Mouse (Mus musculus) cerebellum, adult 8-10 months (tissue): ENCODE measurements around the gene Arhgef6.

Experiments
- DNase-seq: peaks from one replicate; pipeline ENCODE4 v3.0.0; 2022

The Arhgef6 gene

DNA sequence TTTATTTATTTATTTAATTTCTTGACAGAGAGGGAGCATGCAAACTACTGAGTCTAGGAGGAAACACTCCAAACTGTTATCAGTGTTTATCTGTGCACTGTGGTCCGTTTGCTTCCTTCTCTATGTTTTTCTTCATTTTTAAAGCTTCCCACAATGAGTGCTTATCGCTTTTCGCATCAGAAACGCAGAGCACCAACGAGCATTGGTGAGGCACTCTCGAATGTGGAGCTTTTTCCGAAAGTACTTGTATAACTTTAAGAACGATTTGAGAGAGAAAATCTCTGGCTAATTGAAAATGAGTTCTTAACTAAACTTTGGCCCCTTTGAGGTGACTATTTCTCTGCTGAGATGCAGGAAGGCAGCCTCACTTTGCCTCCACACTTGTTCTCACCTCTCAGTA lies 151.2 kb downstream of the Arhgef6 start:
- no peak for DNase-seq

DNA sequence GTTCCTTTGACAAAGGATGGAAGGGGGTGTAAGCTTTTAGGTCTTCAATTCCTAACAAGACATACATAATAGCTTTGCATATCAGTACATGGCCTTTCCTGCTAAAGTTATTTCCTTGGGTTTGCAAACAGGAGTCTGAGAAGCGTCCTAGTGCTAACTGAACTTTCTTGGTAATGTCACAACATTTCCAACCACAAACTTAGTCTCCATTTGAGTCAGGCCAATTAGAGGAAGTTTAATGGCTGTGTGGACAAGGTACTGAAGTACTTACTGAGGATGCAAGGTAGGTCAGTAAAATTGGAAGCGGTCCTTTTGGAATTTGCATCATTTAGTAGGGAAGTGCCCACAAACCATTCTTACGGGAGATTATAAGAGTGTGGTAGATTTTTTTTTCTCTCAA lies 155.2 kb downstream of the Arhgef6 start:
- no peak for DNase-seq

- DNase-seq: no peak
These were observed 156.1 kb downstream of the Arhgef6 start for GRCm38 (mm10) chrX:57182470-57182869.
